In genomic region chr9:46392641-46393321, GRCm38 (mm10) we compare ENCODE assay signal across 10 mouse cellular contexts.
DNase-seq lines count a peak whose midpoint lies in the region; ATAC-seq and TF ChIP-seq lines count a peak whose summit lies in the region.
"Had no signal": no experiment of that assay in that cellular context is flagged by ENCODE, and none has a peak within 500 bp of the region (broad histone marks: within the 10 kb centered on the region; RNA-seq: fewer than 3 reads in every experiment).

No protein-coding gene starts in this region.

- H3K36me3 ChIP-seq in C2C12 (ENCODE audit: control insufficient read depth, insufficient read depth): no peaks in the 10 kb centered on the region
- H3K36me3 ChIP-seq in embryonic facial prominence, embryonic 10.5 days (replicated peaks): no peaks in the 10 kb centered on the region
- H3K36me3 ChIP-seq: embryonic facial prominence, embryonic 15.5 days had no signal

- peak; percentile 55 for DNase-seq in adrenal gland, adult 2 months
- DNase-seq in embryonic facial prominence, embryonic 10.5 days (ENCODE audit: low spot score): peak; percentile 76
- peak; percentile 72 for DNase-seq in heart, postnatal 4 days
- DNase-seq in layer of hippocampus, adult 2 months (ENCODE audit: low spot score in 2 of 2): peak in 1 of 2 experiments; percentile 65
- peak; percentile 42 for DNase-seq in lung, postnatal 36 days
- peak; percentile 59 to 66 for DNase-seq in right cerebral cortex, adult 2 months (ENCODE audit: low spot score in 2 of 2)

- H3ac ChIP-seq in C2C12 (ENCODE audit: control insufficient read depth, insufficient read length, low read depth): no peak overlapping the region

- H3K27ac ChIP-seq in embryonic facial prominence, embryonic 10.5 days (replicated peaks): no peak overlapping the region
- H3K27ac ChIP-seq in layer of hippocampus, adult 2 months: no peak overlapping the region; the same call in 1 of the 2 replicates
- H3K27ac ChIP-seq: embryonic facial prominence, embryonic 15.5 days had no signal

- H3K27me3 ChIP-seq in C2C12 (ENCODE audit: control insufficient read depth, insufficient read depth, insufficient read length): peaks cover 61% of the 10 kb centered on the region
- peaks cover 73% of the 10 kb centered on the region for H3K27me3 ChIP-seq in embryonic facial prominence, embryonic 10.5 days (replicated peaks; ENCODE audit: low read depth, poor library complexity, severe bottlenecking)

- peaks cover 29% of the 10 kb centered on the region for H3K4me1 ChIP-seq in embryonic facial prominence, embryonic 10.5 days

- H3K79me3 ChIP-seq in C2C12 (ENCODE audit: low read depth): no peaks in the 10 kb centered on the region

- no peaks in the 10 kb centered on the region for H3K9me3 ChIP-seq in embryonic facial prominence, embryonic 10.5 days
- H3K9me3 ChIP-seq: embryonic facial prominence, embryonic 15.5 days had no signal

- 6% methylated on average over 23 of the region's 23 CpGs for WGBS in embryonic facial prominence, embryonic 10.5 days

- no peaks in the 10 kb centered on the region for H3K79me2 ChIP-seq in C2C12 (ENCODE audit: control insufficient read depth, insufficient read depth)

- no peak overlapping the region for H3K4me3 ChIP-seq in C2C12 (ENCODE audit: insufficient read depth, poor library complexity, severe bottlenecking)
- H3K4me3 ChIP-seq in embryonic facial prominence, embryonic 10.5 days: 0 out of 2 replicates have a peak overlapping the region, but pooled peaks have one; percentile 4
- H3K4me3 ChIP-seq in layer of hippocampus, adult 2 months: no peak overlapping the region; the same call in 1 of the 2 replicates
- H3K4me3 ChIP-seq: embryonic facial prominence, embryonic 15.5 days; myocyte had no signal

- peak; percentile 78 for TF ChIP-seq CTCF in C2C12 (IDR thresholded peaks at IDR 0.05; ENCODE audit: control insufficient read depth, insufficient read depth, insufficient read length)
- peak; percentile 100; the same call in 1 of the 2 replicates for TF ChIP-seq CTCF in layer of hippocampus, adult 2 months (conservative IDR thresholded peaks at IDR 0.05)

- no peak for ATAC-seq in megakaryocyte, adult 5-6 weeks (ENCODE audit: poor library complexity, severe bottlenecking)

TF ChIP-seq in C2C12, 6 proteins besides CTCF, POLR2A, EP300 and RAD21:
- TF ChIP-seq CEBPB (IDR thresholded peaks at IDR 0.05; ENCODE audit: low read depth): no peak
TF ChIP-seq in C2C12: peak in this region for 0.
